Mouse (Mus musculus): Measurements from ENCODE around the gene Cish.

GRCm38 (mm10) chr9:107269772-107270171 lies 26.1 kb upstream of the Cish start:
- TF ChIP-seq POLR2A (IDR thresholded peaks at IDR 0.05; ENCODE audit: extremely low read depth, insufficient read depth, low read length): no peak
- TF ChIP-seq CTCF (IDR thresholded peaks at IDR 0.05; ENCODE audit: extremely low read depth, insufficient read depth, low read length): no peak
